Mouse (Mus musculus): Measurements from ENCODE around the gene Calr4.

Gene Calr4

GRCm38 (mm10) chr4:109234185-109234584 lies at the start of gene Calr4:
TSS of gene Calr4 (plus strand) at chr4:109234485.
- no peak for DNase-seq (ENCODE audit: low spot score)

GRCm38 (mm10) chr4:109185616-109186405 lies 48.5 kb upstream of the Calr4 start:
- no peak for DNase-seq (ENCODE audit: low spot score)

GRCm38 (mm10) chr4:109191598-109191997 lies 42.7 kb upstream of the Calr4 start:
- DNase-seq (ENCODE audit: low spot score): no peak

GRCm38 (mm10) chr4:109193886-109194285 lies 40.4 kb upstream of the Calr4 start:
- no peak for DNase-seq (ENCODE audit: low spot score)

- no peak for DNase-seq (ENCODE audit: low spot score)
These were observed 38.2 kb upstream of the Calr4 start for GRCm38 (mm10) chr4:109195900-109196629.

- DNase-seq (ENCODE audit: low spot score): peak; percentile 47
These were observed 35.2 kb upstream of the Calr4 start for GRCm38 (mm10) chr4:109199069-109199468.

GRCm38 (mm10) chr4:109201582-109202424 lies 32.5 kb upstream of the Calr4 start, which contains the start of gene Osbpl9:
TSS of gene Osbpl9 (minus strand) at chr4:109202272.
- peak; percentile 99 for DNase-seq (ENCODE audit: low spot score)

- no peak for DNase-seq (ENCODE audit: low spot score)
These were observed 30.4 kb upstream of the Calr4 start for GRCm38 (mm10) chr4:109203931-109204330.

- DNase-seq (ENCODE audit: low spot score): no peak
These were observed 29.9 kb upstream of the Calr4 start for GRCm38 (mm10) chr4:109204416-109204815.

GRCm38 (mm10) chr4:109207524-109207923 lies 26.8 kb upstream of the Calr4 start:
- DNase-seq (ENCODE audit: low spot score): no peak

GRCm38 (mm10) chr4:109210253-109210652 lies 24.0 kb upstream of the Calr4 start:
- no peak for DNase-seq (ENCODE audit: low spot score)

- no peak for DNase-seq (ENCODE audit: low spot score)
These were observed 23.4 kb upstream of the Calr4 start for GRCm38 (mm10) chr4:109210881-109211280.

GRCm38 (mm10) chr4:109213986-109214385 lies 20.3 kb upstream of the Calr4 start:
- no peak for DNase-seq (ENCODE audit: low spot score)

- DNase-seq (ENCODE audit: low spot score): no peak
These were observed 16.3 kb upstream of the Calr4 start for GRCm38 (mm10) chr4:109218008-109218407.

GRCm38 (mm10) chr4:109220441-109220940 lies 13.8 kb upstream of the Calr4 start:
- DNase-seq (ENCODE audit: low spot score): no peak

GRCm38 (mm10) chr4:109222001-109222400 lies 12.3 kb upstream of the Calr4 start:
- DNase-seq (ENCODE audit: low spot score): peak; percentile 59

GRCm38 (mm10) chr4:109224762-109225552 lies 9.3 kb upstream of the Calr4 start:
- DNase-seq (ENCODE audit: low spot score): peak; percentile 80

GRCm38 (mm10) chr4:109225606-109226005 lies 8.7 kb upstream of the Calr4 start:
- DNase-seq (ENCODE audit: low spot score): no peak

- DNase-seq (ENCODE audit: low spot score): no peak
These were observed 8.2 kb upstream of the Calr4 start for GRCm38 (mm10) chr4:109226071-109226470.

- no peak for DNase-seq (ENCODE audit: low spot score)
These were observed 4.5 kb upstream of the Calr4 start for GRCm38 (mm10) chr4:109229766-109230279.

- no peak for DNase-seq (ENCODE audit: low spot score)
These were observed 593 bp downstream of the Calr4 start for GRCm38 (mm10) chr4:109234806-109235350.

Data from ovary, postnatal 36 days (tissue).